Mouse (Mus musculus) thymus, postnatal 0 days (tissue): ENCODE measurements around the gene Supt5. TPM values are rescaled to one million over a fixed set of nuclear protein-coding genes. Genes with fewer than 3 reads are reported as not detected.

Experiments used
- DNase-seq: peaks from one replicate; pipeline ENCODE4 v3.0.0-alpha.2; 2015; ENCODE audit warnings: low spot score
- polyA plus RNA-seq: library from polyadenylated mRNA; unstranded; fragments of >200 nt; fragmentation: Nextera tagmentation; extraction: Ambion mirVana; gene quantifications from 2 replicates; pipeline ENCODE4 v1.2.1, GENCODE M21; 2015

Supt5 gene
- polyA plus RNA-seq, 1 experiment from 2014 or later, result 73.3 TPM

DNA sequence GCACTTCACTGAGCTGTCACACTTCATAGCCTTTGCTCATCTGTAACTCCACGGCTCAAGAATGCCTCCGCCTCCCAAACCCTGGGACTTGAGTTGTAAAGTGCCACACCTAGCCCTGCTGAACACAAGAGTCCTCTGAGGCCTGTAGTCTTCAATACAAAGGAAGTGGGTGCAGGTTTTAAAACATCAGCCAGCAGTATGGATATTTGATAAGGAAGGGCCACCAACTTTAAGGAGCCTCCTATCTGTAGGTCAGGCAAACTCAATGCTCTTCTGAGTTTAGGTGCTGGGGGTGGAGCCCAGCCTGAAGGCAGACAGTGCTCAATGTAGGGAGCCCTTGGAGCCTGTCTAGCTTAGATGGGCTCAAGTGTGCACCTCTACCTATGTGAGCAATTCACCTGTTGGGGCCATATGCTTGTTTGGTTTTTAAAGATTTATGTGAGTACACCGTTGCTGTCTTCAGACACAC lies 15.6 kb upstream of the Supt5 start:
- no peak for DNase-seq

DNA sequence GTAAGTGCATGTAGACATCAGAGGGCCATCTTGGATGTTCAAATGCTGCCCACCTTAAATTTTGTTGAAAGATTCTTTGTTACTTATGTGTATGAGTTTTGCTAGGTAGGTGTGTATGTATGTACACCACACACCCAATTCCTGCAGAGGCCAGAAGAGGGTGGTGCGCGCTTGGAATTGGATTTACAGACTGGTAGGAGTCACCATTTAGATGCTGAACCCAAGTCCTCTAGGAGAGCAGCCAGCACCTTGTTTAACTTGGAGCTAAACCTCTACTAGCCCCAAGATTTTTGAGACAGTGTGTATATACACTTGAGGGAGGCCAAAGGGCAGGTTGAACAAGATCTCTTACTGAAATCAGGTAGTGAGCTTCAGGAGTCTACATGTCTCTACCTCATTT lies 14.7 kb upstream of the Supt5 start:
- no peak for DNase-seq

DNA sequence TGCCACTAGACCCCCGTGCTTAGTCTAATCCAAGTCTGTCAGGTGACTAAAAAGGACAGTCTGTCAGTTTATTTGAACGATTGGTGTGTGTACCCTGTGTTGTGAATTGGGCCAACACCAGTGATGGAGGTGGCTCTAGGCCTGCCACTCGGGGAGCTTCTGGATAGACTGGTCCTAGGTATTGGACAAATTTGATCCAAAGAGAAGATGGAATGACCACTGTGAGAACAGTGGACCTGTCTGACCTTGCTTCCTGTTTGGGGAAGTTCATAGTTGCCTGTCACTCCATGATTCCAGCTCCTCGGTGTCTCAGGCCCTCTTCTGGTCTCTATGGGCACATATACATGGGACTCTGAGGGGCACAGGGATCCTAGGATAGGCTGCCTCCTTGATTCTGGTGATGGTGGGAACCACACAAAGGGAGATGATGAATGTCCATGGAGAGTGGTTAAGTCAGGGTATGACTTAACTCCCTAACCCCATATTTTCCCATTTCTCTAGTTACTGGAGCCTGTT lies 13.2 kb upstream of the Supt5 start:
- DNase-seq, result no peak

DNA sequence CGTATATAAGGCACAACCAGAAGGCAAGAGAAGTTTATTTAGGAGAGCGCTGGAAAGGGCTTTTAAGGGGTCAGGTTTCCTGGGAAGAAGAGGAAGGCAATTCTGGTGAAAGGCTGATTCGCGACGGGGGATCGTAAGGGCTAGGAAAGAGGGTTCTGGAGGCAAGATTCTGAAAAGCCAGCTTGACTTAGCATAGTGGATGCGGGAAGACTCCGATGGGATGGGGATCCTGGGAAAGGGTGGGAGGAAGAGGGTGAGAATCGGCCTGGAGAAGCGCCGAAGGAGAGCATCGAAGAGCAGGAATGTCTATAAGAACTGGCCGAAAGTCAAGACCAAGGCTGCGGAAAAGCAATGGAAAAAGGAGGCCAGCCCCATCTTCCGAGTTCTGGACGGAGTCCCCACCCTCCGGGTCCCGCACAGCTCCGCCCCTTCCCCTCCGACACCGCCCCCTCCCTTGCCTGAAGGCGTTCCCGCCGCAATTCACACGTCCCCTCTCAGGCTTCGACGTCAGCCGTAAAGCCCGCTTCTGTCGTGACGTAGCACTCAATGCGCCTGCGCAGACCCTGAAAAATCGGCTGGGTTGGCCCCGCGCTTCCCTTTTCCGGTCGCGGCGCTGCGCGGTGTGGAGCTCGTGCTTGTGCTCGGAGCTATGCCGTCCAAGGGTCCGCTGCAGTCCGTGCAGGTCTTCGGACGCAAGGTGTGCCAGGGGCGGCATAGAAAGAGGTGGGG lies 11.8 kb upstream of the Supt5 start, which contains the start of gene Rps16:
Gene Rps16, plus strand, starts transcription at position 498 of the 729 bp plus-strand sequence.
- DNase-seq, result peak; percentile 99

DNA sequence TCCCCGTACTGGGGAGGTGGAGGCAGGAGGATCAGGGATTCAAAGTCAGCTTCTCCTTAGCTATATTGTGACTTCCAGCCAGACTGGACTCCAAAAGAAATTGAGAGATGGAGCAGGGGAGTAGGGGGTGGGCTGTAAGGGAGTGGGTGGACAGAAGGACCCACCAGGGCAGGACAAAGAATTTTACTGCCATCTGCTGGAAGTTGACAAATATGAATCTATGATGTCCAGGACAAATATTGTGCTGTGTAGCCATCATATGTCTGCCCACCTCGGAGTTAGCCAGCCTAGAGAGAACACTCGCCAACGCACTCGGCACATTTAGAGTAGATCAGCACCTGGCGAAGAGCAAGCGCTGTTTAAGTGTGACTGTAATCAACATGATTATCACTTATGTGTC lies 10.1 kb upstream of the Supt5 start:
- DNase-seq, result no peak

DNA sequence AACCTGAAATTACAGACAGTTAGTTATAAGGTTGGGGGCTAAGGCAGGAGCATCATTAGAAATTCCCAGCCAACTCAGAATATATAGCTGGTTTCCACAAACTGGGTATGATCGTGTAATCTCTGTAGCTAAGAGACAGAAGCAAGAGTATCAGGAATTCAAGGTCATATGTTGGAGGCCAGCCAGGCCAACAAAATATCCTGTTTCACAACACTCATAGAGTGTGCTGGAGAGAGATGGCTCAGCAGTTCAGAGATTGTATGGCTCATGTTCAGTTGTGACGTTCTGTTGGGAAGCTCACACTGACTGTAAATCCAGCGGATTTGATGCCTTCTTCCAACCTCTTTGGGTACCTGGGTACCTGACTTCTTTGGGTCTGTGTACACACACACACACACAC lies 9.2 kb upstream of the Supt5 start:
- DNase-seq, result no peak

DNA sequence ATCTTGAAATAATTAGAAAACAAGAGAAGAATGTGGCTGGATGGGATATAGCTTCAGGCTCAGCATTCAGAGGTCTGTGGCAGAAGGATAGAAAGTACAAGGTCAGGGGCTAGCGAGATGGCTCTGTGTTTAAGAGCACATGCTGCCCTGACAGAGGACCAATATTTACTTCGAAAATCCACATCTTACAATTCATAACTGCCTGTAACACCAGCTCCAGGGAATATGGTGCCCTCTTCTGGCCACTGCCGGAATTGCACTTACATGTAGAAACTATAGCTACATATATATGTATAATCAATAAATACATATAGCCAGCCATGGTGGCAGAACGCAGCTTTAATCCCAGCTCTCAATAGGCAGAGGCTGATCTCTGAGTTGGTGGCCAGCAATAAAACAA lies 6.1 kb upstream of the Supt5 start:
- DNase-seq, result peak; percentile 73

DNA sequence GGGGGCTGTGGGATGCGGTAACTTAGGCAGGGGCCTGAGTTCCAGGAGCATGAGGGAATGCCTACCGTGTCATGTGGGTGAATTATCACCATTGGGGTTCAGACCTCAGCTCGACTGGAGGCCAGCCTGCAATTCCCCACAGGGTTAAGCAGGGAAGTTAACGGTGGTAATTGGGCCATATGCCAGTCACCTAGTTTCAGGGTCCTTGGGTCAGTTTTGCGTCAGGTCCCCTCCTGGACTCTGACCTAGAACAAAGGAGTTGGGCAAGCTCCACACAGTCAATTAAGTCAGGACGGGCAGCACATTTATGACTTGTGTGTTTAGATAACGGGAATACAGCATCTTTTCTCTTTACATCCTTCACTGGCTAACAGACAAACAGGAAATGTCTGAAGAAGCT lies 2.8 kb upstream of the Supt5 start:
- DNase-seq, result no peak

DNA sequence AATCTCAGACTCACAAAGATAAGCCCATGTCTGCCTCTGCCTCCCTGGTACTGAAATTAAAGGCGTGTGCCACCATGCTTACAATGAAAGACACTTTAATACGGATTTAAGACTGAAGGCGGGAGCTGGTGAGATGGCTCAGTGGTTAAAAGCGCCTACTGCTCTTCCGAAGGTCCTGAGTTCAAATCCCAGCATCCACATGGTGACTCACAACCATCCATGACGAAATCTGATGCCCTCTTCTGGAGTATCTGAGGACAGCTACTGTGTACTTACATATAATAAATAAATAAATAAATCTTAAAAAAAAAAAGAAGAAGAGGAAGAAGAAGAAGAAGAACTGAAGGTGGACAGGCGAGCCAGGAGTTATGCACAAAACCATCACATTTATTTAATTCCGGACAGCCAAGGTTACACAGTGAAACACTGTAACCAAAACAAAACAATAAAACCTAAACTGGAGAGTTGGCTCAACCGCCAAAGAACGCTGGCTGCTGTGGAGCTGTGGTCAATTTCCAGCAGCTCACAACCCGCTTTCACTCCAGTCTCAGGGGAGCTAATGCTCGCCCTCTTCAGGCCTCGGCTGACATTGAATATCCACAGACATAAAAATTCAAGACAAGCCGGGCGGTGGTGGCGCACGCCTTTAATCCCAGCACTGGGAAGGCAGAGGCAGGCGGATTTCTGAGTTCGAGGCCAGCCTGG lies 819 bp upstream of the Supt5 start:
- DNase-seq, result peak; percentile 59

DNA sequence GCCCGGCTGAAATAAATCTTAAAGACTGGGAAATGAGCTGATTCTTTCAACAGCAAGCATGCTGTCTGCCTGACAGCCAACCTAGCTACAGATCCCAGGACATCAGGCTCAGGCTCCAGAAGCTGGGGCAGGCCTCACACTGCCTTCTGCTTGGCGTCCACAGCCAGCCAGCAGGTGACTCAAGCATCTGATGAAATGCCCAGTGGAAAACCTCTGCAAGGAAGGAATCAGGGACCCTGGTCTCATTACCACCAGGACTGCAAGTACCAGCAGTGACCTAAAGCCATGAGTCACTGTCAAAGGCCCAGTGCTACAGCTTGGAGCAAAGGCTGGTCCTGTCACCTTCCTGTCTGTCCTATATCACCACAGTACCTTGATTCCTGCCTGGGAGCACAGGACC lies 3.1 kb downstream of the Supt5 start:
- no peak for DNase-seq

DNA sequence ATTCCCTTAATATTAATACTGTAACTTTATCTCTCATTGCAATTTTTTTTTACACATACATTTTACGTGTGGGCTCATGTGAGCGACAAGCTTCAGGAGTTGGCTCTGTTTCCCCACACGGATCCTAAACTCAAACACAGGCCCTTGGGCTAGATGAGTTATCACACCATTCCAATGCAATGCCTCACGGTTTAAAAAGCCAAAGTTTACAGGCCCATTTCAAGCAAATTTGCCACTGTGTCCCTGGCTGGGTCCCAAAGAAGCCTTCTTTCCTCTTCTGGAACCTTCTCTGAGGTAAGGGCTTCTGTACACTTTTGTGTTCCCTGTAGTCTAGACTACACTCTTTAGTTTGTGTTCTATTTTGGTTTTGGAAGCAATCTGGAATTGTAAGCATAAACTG lies 4.0 kb downstream of the Supt5 start:
- no peak for DNase-seq

DNA sequence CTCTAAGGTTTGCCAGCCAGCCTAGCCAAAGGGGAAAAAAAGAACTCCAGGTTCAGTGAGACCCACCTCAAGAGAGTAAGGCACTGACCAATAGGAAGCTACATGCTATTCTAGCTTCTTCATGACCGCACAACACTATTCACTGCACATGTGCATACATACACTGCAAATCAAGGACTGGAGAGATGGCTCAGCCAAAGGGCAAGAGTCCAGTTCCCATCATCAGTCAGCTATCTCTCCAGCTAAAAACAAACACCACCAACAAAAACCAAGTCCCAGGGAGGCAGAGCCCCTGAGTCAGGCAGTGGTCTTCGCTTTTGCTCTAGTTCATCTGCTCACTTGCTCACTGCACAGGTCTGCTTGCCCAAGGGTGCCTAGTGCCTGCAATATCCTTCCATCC lies 10.3 kb downstream of the Supt5 start:
- no peak for DNase-seq

DNA sequence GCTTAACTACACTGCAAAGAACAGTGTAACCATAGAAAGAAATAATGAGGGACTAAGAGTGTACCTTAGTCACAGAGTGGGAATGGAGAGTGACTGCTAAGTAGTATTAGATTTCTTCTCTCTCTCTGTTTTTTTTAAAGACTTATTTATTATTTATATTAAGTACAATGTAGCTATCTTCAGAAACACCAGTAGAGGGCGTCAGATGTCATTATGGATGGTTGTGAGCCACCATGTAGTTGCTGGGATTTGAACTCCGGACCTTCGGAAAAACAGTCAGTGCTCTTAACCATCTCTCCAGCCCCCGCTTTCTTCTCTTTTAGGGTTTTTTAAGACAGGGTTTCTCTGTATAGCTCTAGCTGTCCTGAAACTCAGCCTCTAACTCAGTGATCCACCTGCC lies 12.1 kb downstream of the Supt5 start:
- no peak for DNase-seq

DNA sequence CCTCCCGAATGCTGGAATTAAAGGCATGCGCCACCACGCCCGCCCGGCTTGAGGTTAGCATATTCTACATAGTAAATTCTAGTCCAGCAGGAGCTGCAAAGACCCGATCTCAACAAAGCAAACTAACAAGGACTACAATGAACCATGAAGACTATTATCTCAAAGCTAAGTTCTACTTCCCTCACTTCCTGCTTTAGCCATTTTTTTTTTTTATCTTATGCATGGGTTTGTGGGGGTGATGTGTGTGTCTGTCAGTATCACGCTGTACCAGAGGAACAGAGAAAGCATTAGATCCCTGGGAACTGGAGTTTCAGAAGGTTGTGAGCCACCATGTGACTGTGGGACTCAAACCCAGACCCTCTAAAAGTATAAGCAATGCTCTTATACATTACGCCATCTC lies 13.3 kb downstream of the Supt5 start:
- DNase-seq, result no peak

DNA sequence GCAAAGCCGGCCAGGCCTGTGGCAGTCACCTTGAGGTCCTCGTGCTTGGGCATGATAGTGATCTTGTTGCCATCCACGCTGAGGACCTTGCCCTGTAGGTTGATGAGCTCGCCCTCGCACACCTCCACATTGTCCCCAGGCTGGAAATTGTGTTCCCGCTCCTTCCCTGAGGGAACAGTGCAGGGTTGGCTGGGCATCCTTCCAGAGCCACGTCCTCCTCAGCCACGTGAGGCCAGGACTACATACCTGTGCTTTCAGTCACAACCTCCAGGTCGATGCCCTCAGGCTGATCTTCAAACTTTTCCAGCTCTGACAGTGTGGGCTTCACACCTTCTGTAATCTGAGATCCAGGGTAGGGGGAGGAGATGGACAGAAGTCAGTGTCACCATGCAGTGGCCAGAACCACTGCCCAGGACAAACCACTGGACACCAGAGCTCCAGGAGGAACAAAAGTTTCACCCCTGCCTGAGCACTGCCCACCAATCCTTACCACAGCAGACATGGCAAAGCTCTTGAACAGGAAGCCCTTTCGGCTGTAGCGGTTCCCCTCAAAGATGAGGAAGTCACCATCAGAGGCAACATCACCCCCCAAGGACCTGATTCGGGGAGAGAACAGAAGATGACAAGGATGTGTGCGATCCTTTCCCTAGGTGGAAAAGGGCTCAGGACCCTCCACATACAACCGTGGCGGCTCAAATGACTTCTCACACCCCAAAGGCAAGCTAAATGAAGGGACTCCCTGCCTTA lies 16.4 kb downstream of the Supt5 start:
- DNase-seq, result no peak

DNA sequence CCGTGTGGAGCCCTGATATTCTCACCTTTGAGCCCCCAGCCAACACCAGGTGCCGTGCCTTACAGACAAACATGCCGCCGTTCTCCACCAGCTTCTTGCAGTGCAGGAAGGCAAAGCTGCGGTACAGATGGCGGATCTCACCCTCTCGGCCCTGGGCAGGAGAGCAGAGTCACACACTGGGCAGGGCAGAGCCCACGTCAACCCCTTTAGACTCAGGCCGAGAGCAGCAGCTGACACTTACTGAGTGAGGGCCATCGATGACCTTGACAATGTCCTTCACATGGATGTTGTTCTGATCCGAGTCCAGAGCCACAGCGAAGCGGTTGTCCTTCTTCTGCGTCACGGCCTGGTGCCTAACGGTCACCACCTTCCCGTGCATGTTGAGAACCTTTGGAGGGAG lies 19.8 kb downstream of the Supt5 start:
- no peak for DNase-seq

DNA sequence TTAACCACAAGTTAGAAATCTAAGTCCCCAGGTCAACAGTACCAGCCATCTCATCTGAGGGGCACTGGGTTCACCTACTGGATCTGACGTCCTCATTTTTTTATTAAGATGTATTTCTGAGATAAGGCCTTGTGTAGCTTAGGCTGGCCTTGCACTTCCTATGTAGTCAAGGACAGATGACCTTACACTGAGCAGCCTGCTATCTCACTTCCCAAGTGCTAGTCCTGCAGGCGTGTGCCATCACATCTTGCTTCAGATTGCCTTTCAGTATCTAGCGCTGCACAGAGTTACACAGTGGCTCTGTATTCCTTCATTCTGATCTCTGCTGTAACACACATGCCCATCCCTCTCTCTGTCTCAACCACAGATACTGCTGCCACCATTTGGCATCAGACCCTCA lies 20.5 kb downstream of the Supt5 start:
- DNase-seq, result no peak

DNA sequence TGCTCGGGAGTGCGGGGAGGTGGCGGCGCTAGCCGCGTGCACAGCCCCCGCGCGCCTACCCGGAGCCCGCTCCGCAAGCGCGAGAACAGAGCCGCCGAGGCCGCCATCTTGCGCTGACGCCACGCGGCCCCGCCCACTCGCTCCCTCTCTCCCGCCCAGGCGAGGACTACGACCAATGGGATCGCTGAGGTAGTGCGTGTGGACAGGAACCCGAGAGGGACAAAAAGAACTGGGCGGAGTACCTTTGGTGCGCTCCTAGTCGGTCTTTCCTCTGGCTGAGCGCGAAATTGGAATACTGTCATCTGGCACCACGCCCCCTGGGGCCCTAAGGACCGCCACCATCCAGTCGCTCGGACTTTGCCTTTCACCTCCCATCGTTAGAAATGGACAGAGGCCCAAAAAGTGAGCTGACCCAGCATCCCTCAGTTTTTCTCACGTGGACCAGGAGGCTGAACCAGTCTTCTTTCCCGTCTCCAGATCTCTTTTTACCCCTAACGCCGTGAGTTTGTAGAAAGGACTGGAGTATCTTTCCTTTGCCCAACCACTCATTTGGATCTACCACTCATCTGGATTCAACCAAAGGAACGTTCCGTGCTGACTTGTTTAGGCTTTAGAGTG lies 26.5 kb downstream of the Supt5 start, which contains the start of gene Timm50:
Gene Timm50, minus strand, starts transcription at position 147 of the 618 bp plus-strand sequence.
- DNase-seq, result peak; percentile 94

DNA sequence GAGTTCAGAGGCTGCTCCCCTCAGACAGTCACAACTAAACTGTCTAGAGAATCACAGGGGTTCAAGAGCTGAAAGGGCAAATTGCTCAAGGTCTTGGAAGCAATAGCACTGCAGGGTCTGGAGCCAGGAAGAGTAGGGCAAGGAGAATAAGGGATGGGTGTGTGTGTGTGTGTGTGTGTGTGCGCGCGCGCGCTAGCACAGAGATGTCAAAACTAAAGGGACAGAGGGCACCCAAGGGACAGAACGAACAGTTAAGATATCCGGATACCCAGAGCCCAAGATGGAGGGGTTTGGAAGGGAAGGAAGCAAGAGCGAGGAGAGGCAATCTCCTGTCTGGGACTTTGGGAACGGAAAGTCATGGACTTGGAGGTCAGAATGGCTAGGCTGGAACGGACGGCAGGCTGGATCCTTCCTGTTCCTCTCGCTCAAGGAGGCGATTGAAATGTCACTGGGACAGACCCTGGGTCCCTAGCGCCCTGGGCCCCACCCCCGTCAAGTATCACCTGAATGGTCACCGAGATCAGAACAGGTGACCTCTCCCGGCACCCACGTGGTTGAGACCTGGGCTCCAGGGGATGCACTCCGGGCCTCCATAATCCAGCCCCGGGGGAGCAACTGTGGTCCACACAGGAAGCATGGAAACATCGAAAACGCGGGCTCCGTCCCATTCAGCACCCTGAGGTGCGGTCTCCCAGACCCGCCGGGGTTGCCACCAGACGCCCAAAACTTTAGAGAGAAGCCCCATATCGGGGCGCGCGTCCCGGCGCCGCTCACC lies 27.2 kb downstream of the Supt5 start:
- DNase-seq, result peak; percentile 8

DNA sequence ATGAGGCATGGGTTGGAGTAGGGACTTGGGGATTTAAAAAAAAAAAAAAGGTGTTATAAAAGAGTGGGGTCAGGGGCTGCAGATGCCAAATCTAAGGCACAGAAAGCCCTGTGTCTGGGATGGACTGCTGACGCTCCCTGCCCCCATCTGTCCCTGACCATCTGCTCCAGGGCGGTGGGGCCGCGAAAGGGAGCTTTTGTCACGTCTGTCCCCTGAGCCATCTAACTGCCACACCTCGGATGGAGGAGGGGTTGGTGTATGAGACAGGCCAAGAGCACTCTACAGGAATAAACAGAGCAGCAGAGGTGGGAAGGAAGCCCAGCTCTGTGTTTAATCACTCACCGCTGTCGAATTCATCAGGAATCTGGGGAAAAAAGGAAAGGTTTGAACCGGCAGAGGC lies 28.8 kb downstream of the Supt5 start:
- no peak for DNase-seq

DNA sequence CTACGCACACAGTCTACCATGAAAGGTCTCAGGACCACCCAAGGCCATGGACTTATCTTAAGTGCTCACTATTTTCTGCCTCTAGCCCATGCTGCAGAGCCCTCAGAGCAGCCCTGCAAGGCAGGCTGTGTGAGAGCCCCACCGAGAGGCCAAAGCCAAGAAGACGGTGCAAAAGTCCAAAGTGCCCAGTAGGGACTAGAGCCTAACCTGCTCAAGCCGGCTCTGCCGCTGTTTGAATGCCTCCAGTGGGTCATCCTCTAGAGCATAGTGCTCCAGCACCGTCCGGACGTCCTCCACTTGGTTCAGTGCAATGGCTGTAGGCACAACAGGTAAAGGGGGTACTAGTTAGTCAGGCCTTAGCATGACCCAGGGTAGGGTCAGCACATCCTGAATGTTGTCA lies 32.3 kb downstream of the Supt5 start:
- DNase-seq, result no peak
